Mouse (Mus musculus) MEL (cell line): ENCODE measurements around the gene Spdye4a. TPM values are rescaled to one million over a fixed set of nuclear protein-coding genes. Genes with fewer than 3 reads are reported as not detected.
"Not testable (repeated sequence)": the region's sequence is repeated elsewhere in the genome, so short reads cannot be mapped to it uniquely, and the experiment has no call there.

Experiments used
- DNase-seq: peaks from one replicate; pipeline ENCODE4 v3.0.0; 2011; ENCODE audit warnings: low read depth, low spot score
- H3K27ac ChIP-seq: 2 replicates; pipeline ENCODE4 v1.5.1; 2012; ENCODE audit warnings: low read depth, mild to moderate bottlenecking, control low read depth, low read length, moderate library complexity; ENCODE audit not compliant: control insufficient read depth
- H3K27me3 ChIP-seq, 2 experiments: fragments of 150-350 bp in 1 of 2; sonication (generic) in 1 of 2; 2 replicates each; pipeline ENCODE4 v1.6.1; 2012; ENCODE audit warnings: low read length in 2 of 2, mild to moderate bottlenecking in 2 of 2, improper control_type of control experiment in 1 of 2, moderate library complexity in 1 of 2; ENCODE audit not compliant: insufficient read depth in 2 of 2, control insufficient read depth in 1 of 2
- H3K36me3 ChIP-seq, 2 experiments: 2 replicates each; pipeline ENCODE4 v1.6.1; 2012 to 2014; ENCODE audit warnings: low read length in 2 of 2, improper control_type of control experiment in 1 of 2, inconsistent platforms in 1 of 2, mild to moderate bottlenecking in 1 of 2; ENCODE audit not compliant: insufficient read depth in 2 of 2, control insufficient read depth in 1 of 2
- H3K4me1 ChIP-seq, 2 experiments: fragments of 150-350 bp in 1 of 2; sonication (generic) in 1 of 2; 2 replicates each; pipeline ENCODE4 v1.6.1; 2012; ENCODE audit warnings: low read length in 2 of 2, improper control_type of control experiment in 1 of 2, mild to moderate bottlenecking in 1 of 2; ENCODE audit not compliant: insufficient read depth in 2 of 2, control insufficient read depth in 1 of 2
- H3K4me3 ChIP-seq, 2 experiments: fragments of 150-350 bp in 1 of 2; sonication (generic) in 1 of 2; 2 replicates each; pipeline ENCODE4 v1.5.1; 2012; ENCODE audit warnings: low read depth in 2 of 2, low read length in 2 of 2, mild to moderate bottlenecking in 2 of 2, moderate library complexity in 2 of 2, control low read depth in 1 of 2, improper control_type of control experiment in 1 of 2; ENCODE audit not compliant: control insufficient read depth in 1 of 2, insufficient read depth in 1 of 2
- H3K79me2 ChIP-seq: 2 replicates; pipeline ENCODE4 v1.6.1; 2012; ENCODE audit warnings: mild to moderate bottlenecking, low read length, moderate library complexity; ENCODE audit not compliant: control insufficient read depth, poor library complexity, insufficient read depth
- H3K9ac ChIP-seq: 2 replicates; pipeline ENCODE4 v1.6.1; 2012; ENCODE audit warnings: low read depth, mild to moderate bottlenecking, control low read depth, low read length, moderate library complexity; ENCODE audit not compliant: control insufficient read depth, poor library complexity, severe bottlenecking
- H3K9me3 ChIP-seq: fragments of 150-350 bp; sonication (generic); replicated peaks from 2 replicates; pipeline ENCODE4 v1.6.1; 2012; ENCODE audit warnings: mild to moderate bottlenecking, low read length, improper control_type of control experiment, moderate library complexity; ENCODE audit not compliant: insufficient read depth
- CTCF ChIP-seq, 3 experiments: IDR thresholded peaks in 2 of 3; conservative IDR thresholded peaks in 1 of 3; 2 replicates each; pipeline ENCODE4 v1.5.1; 2011 to 2012; ENCODE audit warnings: low read length in 3 of 3, low read depth in 2 of 3, mild to moderate bottlenecking in 2 of 3, improper control_type of control experiment in 1 of 3, inconsistent platforms in 1 of 3, mixed read lengths in 1 of 3, moderate library complexity in 1 of 3; ENCODE audit not compliant: control insufficient read depth in 1 of 3, insufficient read depth in 1 of 3, poor library complexity in 1 of 3, severe bottlenecking in 1 of 3
- E2F4 ChIP-seq: IDR thresholded peaks from 2 replicates; pipeline ENCODE4 v1.6.1; 2011; ENCODE audit warnings: low read depth, low read length, improper control_type of control experiment, borderline replicate concordance
- EP300 ChIP-seq, 2 experiments: IDR thresholded peaks; 2 replicates each; pipeline ENCODE4 v1.6.1; 2011; ENCODE audit warnings: improper control_type of control experiment in 2 of 2, low read length in 2 of 2, low read depth in 1 of 2, mild to moderate bottlenecking in 1 of 2
- ETS1 ChIP-seq: IDR thresholded peaks from 2 replicates; pipeline ENCODE4 v1.6.1; 2012; ENCODE audit warnings: low read depth, mild to moderate bottlenecking, inconsistent platforms, low read length, improper control_type of control experiment, moderate library complexity
- GABPA ChIP-seq: IDR thresholded peaks from 2 replicates; pipeline ENCODE4 v1.6.1; 2012; ENCODE audit warnings: low read depth, mild to moderate bottlenecking, inconsistent platforms, low read length, improper control_type of control experiment, moderate library complexity
- GATA1 ChIP-seq: IDR thresholded peaks from 2 replicates; pipeline ENCODE4 v1.6.1; 2011; ENCODE audit warnings: low read depth, low read length, improper control_type of control experiment
- HCFC1 ChIP-seq: IDR thresholded peaks from 2 replicates; pipeline ENCODE4 v1.6.1; 2012; ENCODE audit warnings: low read depth, mild to moderate bottlenecking, inconsistent platforms, low read length, improper control_type of control experiment, moderate library complexity
- JUND ChIP-seq: IDR thresholded peaks from 2 replicates; pipeline ENCODE4 v1.6.1; 2011; ENCODE audit warnings: low read depth, mild to moderate bottlenecking, improper control_type of control experiment, low read length
- KAT2A ChIP-seq: conservative IDR thresholded peaks from 2 replicates; pipeline ENCODE4 v1.6.1; 2012; ENCODE audit warnings: low read depth, low read length, improper control_type of control experiment, inconsistent platforms
- MAX ChIP-seq: IDR thresholded peaks from 2 replicates; pipeline ENCODE4 v1.6.1; 2011; ENCODE audit warnings: low read length, improper control_type of control experiment
- MEF2A ChIP-seq: IDR thresholded peaks from 2 replicates; pipeline ENCODE4 v1.6.1; 2014; ENCODE audit warnings: low read depth, mild to moderate bottlenecking, inconsistent platforms, low read length, improper control_type of control experiment; ENCODE audit not compliant: poor library complexity, insufficient replicate concordance, severe bottlenecking; ENCODE audit errors: extremely low read depth
- MYB ChIP-seq: IDR thresholded peaks from 2 replicates; pipeline ENCODE4 v1.6.1; 2011; ENCODE audit warnings: mild to moderate bottlenecking, low read depth, low read length, improper control_type of control experiment
- NRF1 ChIP-seq: IDR thresholded peaks from 2 replicates; pipeline ENCODE4 v1.6.1; 2014; ENCODE audit warnings: low read depth, mild to moderate bottlenecking, inconsistent platforms, low read length, improper control_type of control experiment, moderate library complexity; ENCODE audit not compliant: poor library complexity, insufficient read depth, severe bottlenecking
- POLR2AphosphoS5 ChIP-seq: IDR thresholded peaks from 2 replicates; pipeline ENCODE4 v1.6.1; 2012; ENCODE audit warnings: low read depth, borderline replicate concordance, mild to moderate bottlenecking, inconsistent platforms, low read length, moderate library complexity, mixed read lengths
- RAD21 ChIP-seq: IDR thresholded peaks from 2 replicates; pipeline ENCODE4 v1.6.1; 2011; ENCODE audit warnings: mild to moderate bottlenecking, low read depth, low read length, improper control_type of control experiment
- RCOR1 ChIP-seq: IDR thresholded peaks from 2 replicates; pipeline ENCODE4 v1.6.1; 2012; ENCODE audit warnings: low read depth, mild to moderate bottlenecking, inconsistent platforms, low read length, improper control_type of control experiment
- TAL1 ChIP-seq: IDR thresholded peaks from 2 replicates; pipeline ENCODE4 v1.6.1; 2012; ENCODE audit warnings: mild to moderate bottlenecking, inconsistent platforms, low read length, moderate library complexity, mixed read lengths
- TCF12 ChIP-seq: IDR thresholded peaks from 2 replicates; pipeline ENCODE4 v1.6.1; 2014; ENCODE audit warnings: low read depth, mild to moderate bottlenecking, inconsistent platforms, low read length, improper control_type of control experiment, moderate library complexity
- USF2 ChIP-seq, 2 experiments: IDR thresholded peaks; 2 replicates each; pipeline ENCODE4 v1.6.1; 2011 to 2012; ENCODE audit warnings: improper control_type of control experiment in 2 of 2, low read length in 2 of 2, borderline replicate concordance in 1 of 2, inconsistent platforms in 1 of 2, low read depth in 1 of 2, mild to moderate bottlenecking in 1 of 2; ENCODE audit not compliant: insufficient read depth in 1 of 2
- ZC3H11A ChIP-seq: IDR thresholded peaks from 2 replicates; pipeline ENCODE4 v1.6.1; 2012; ENCODE audit warnings: low read depth, mild to moderate bottlenecking, inconsistent platforms, low read length, improper control_type of control experiment
- ZKSCAN1 ChIP-seq: IDR thresholded peaks from 2 replicates; pipeline ENCODE4 v1.6.1; 2012; ENCODE audit warnings: low read depth, mild to moderate bottlenecking, inconsistent platforms, low read length, improper control_type of control experiment, moderate library complexity
- ZNF384 ChIP-seq: IDR thresholded peaks from 2 replicates; pipeline ENCODE4 v1.6.1; 2012; ENCODE audit warnings: low read depth, mild to moderate bottlenecking, inconsistent platforms, low read length, improper control_type of control experiment
- polyA plus RNA-seq, 2 experiments: library from polyadenylated mRNA; stranded (reverse) in 1 of 2; unstranded in 1 of 2; fragments of >175 nt in 1 of 2; fragments of >200 nt in 1 of 2; gene quantifications; 2 replicates each; pipeline versions ENCODE4 v1.2.1 to v1.2.4; 2012; ENCODE audit warnings: low replicate concordance in 2 of 2, low read depth in 1 of 2; ENCODE audit not compliant: insufficient read length in 2 of 2, insufficient read depth in 1 of 2, missing spikeins in 1 of 2
- total RNA-seq: library from RNA; depleted of rRNA; stranded (reverse); fragments of 300-350 nt; gene quantifications from 2 replicates; pipeline ENCODE4 v1.2.3, GENCODE M21; 2012

Gene Spdye4a
- total and polyA plus RNA-seq, 3 experiments, result not detected

- no peaks in the 10 kb centered on the region for H3K79me2 ChIP-seq
- no peaks in the 10 kb centered on the region for H3K9me3 ChIP-seq
- TF ChIP-seq RAD21, result no peak
- TF ChIP-seq USF2 (IDR thresholded peaks at IDR 0.05; ENCODE audit: borderline replicate concordance in 1 of 2, insufficient read depth in 1 of 2, low read depth in 1 of 2, low read length in 2 of 2), result no peak
- TF ChIP-seq MEF2A, result no peak
- TF ChIP-seq ETS1, result no peak
- TF ChIP-seq MYB, result no peak
- no peak for TF ChIP-seq KAT2A
- no peak for TF ChIP-seq NRF1
- no peak for TF ChIP-seq ZNF384
- TF ChIP-seq ZC3H11A, result no peak
- TF ChIP-seq E2F4, result no peak
- no peak for TF ChIP-seq CTCF (IDR thresholded peaks at IDR 0.05 in 2 of 3, conservative IDR thresholded peaks at IDR 0.05 in 1 of 3; ENCODE audit: control insufficient read depth in 1 of 3, insufficient read depth in 1 of 3, low read depth in 2 of 3, low read length in 3 of 3, poor library complexity in 1 of 3, severe bottlenecking in 1 of 3)
- TF ChIP-seq JUND, result no peak
- TF ChIP-seq TAL1, result no peak
- no peak for TF ChIP-seq HCFC1
- TF ChIP-seq RCOR1, result no peak
- TF ChIP-seq GABPA, result no peak
- TF ChIP-seq POLR2AphosphoS5, result no peak
- no peak for TF ChIP-seq MAX
- no peak for TF ChIP-seq GATA1
- no peak overlapping the region for H3K4me3 ChIP-seq
- H3K27me3 ChIP-seq, result peaks cover 0 to 5% of the 10 kb centered on the region in 2 experiments; a peak in 1 of 4 replicates
- H3K27ac ChIP-seq, result no peak overlapping the region
- no peak overlapping the region for H3K9ac ChIP-seq
- no peaks in the 10 kb centered on the region for H3K36me3 ChIP-seq
- H3K4me1 ChIP-seq, result no peaks in the 10 kb centered on the region
- DNase-seq, result no peak
Measured at GRCm38 (mm10) chr5:143196506-143196905, 30.2 kb downstream of the Spdye4a start.

GRCm38 (mm10) chr5:143195166-143195565 is 31.5 kb downstream of the Spdye4a start:
- TF ChIP-seq TCF12, result no peak
- no peak for TF ChIP-seq EP300 (IDR thresholded peaks at IDR 0.05; ENCODE audit: low read depth in 1 of 2, low read length in 2 of 2)
- no peak for TF ChIP-seq ZC3H11A
- TF ChIP-seq ZKSCAN1, result no peak
- no peak for TF ChIP-seq MEF2A
- no peak overlapping the region for H3K9ac ChIP-seq
- no peak for DNase-seq

GRCm38 (mm10) chr5:143194747-143195146 is 31.9 kb downstream of the Spdye4a start:
- not testable (repeated sequence) for H3K79me2 ChIP-seq, H3K9me3 ChIP-seq, H3K4me3 ChIP-seq, H3K4me1 ChIP-seq, H3K9ac ChIP-seq, H3K36me3 ChIP-seq, H3K27ac ChIP-seq, H3K27me3 ChIP-seq, DNase-seq

More at GRCm38 (mm10) chr5:143195166-143195565, 31.5 kb downstream of the Spdye4a start:
- peaks cover 0 to 5% of the 10 kb centered on the region in 2 experiments; a peak in 1 of 4 replicates for H3K27me3 ChIP-seq
- no peak overlapping the region for H3K4me3 ChIP-seq
- H3K9me3 ChIP-seq, result no peaks in the 10 kb centered on the region
- no peaks in the 10 kb centered on the region for H3K36me3 ChIP-seq
- no peaks in the 10 kb centered on the region for H3K4me1 ChIP-seq
- no peak overlapping the region for H3K27ac ChIP-seq
- no peaks in the 10 kb centered on the region for H3K79me2 ChIP-seq
